Mouse (Mus musculus): ENCODE results near the gene Ctrc.
"Not testable (repeated sequence)": the region's sequence is repeated elsewhere in the genome, so short reads cannot be mapped to it uniquely, and the experiment has no call there.

Gene Ctrc

DNA sequence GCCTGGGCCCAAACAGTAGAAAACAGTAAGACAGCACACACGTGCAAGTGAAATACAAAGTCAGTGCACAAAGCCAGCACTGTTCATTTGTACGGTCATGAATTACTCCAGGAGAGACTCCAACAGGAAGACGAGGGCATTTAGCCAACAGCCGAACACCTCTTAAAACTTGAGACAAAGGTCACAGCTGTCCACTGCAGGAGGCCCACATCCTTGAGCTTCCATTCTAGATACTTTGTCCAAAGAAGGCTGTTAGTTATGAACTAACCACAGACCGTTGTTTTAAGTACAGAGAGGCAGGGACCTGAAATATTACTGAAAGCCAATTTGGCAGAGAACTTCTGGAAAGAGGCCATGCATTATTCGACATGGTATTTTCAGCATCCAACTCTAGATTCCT, 59.1 kb downstream of the Ctrc start:
- DNase-seq (ENCODE audit: low read depth, low spot score): no peak

DNA sequence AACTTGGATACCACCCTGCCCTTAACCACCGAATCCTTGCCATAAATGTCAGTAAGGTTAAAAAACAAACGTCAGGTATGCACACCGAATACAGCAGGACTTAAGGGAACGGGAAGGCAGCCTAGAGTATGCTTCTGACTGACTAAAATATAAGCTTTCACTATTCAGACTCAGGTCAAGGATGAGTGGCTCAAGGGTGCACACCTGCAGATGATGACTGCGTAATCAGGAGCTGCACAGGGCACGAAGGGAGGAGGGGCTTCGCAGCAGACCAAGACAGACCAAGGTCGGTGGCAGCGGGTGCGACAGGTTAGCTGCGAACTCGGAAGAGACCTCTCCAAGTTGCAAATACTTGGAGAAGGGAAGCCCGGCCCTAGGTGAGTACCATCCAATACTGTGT, 60.0 kb downstream of the Ctrc start:
- DNase-seq (ENCODE audit: low read depth, low spot score): no peak

- DNase-seq (ENCODE audit: low read depth, low spot score): no peak
Observed at GRCm38 (mm10) chr4:141784835-141785234, 61.3 kb downstream of the Ctrc start.

- DNase-seq (ENCODE audit: low read depth, low spot score): no peak
Observed at GRCm38 (mm10) chr4:141781201-141781985, 64.8 kb downstream of the Ctrc start.

- no peak for DNase-seq (ENCODE audit: low read depth, low spot score)
Observed at GRCm38 (mm10) chr4:141779828-141780227, 66.3 kb downstream of the Ctrc start.

GRCm38 (mm10) chr4:141773019-141773418, 73.1 kb downstream of the Ctrc start:
- not testable (repeated sequence) for DNase-seq (ENCODE audit: low read depth, low spot score)

- no peak for DNase-seq (ENCODE audit: low read depth, low spot score)
Observed at GRCm38 (mm10) chr4:141771823-141772222, 74.3 kb downstream of the Ctrc start.

DNA sequence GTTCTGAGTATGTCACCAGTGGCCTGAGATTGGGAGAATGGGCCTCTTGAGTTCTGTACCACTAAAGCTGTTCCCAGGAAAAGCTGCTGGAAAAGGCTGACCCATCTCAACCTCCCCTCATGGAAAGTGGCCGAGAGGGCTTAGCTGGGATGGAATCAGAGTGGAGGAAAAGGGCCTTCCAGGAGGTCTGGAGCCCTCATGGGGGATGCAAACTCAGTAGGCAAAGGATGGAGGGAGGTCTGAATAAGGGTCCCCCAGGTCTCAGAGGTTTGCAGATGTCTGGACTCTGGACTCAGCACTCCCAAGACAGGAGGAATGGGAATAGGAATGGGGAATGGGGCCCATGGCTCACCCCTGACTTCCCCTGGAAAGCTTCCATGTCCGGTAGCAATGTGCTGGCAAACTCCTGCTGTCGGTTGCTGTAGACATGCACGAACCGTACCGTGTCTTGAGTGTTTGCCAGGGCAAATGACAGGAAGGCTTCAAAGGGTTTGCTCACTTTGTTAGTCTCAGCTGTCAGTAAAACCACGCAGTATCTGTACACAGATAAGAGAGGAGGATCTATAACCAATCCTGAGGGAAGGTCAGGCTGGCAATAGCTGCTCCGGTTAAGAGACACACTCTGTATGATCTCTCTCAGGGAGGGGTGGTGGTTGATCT, 76.5 kb downstream of the Ctrc start:
- no peak for DNase-seq (ENCODE audit: low read depth, low spot score)

DNA sequence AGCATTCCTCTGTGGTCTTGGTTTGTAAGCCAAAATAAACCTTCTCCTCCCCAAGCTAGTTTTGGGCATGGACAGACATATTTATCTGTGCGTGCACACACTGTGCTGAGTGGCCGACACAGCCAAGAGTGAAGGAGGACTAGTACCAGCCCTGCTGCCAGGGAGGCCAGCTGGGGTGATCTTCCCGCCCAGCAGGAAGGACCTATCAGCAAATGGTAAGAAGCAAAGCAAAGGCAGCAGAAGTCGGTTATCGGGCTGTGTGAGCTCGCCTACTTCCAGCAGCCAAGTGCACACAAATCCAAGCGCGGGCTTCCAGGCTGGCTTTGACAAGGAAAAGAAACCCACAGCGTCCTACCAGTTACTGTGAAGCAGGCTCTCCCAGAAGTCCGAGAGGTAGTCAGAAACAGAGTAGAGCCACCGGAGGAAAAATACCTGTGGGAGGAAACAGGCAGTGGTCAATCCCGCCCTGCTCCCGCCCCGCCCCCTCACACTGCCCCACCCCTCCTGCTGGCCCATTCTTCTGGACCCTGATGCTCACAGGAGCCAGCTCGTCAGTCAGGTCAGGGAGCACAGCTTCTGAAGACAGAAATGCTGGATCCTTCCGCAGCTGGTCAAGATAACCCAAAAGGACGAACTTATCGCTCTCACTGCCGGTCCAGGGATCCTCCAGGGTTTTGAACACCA, 78.7 kb downstream of the Ctrc start:
- no peak for DNase-seq (ENCODE audit: low read depth, low spot score)

GRCm38 (mm10) chr4:141766668-141767352, 79.3 kb downstream of the Ctrc start:
- no peak for DNase-seq (ENCODE audit: low read depth, low spot score)

DNA sequence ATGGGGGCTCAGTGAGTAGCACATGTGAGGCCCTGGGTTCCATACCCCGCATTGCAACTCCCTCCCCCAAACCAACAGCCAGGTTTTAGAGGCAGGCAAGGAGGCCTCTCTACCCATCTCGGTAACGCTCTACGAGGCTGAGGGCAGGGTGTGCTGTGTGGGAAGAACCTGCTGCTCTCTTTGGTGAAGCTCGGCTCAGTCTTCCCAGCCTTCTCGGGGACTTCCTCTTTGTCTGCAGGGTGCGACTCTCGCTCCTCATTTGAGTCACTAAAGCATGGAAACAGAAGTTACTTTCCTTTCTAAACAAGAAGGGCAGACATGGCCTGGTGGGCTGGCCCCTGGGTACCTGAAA, 79.9 kb downstream of the Ctrc start:
- peak; percentile 15 for DNase-seq (ENCODE audit: low read depth, low spot score)

GRCm38 (mm10) chr4:141765008-141765407, 81.2 kb downstream of the Ctrc start:
- no peak for DNase-seq (ENCODE audit: low read depth, low spot score)
